Mouse (Mus musculus) embryonic fibroblast, embryonic 13.5 days (primary cell): ENCODE results near the gene Kcnma1. TPM values are rescaled to one million over a fixed set of nuclear protein-coding genes. Genes with fewer than 3 reads are reported as not detected.
A peak's percentile ranks its signal among the peaks of the same experiment; 100 is the strongest.

Experiments
- H3K27ac ChIP-seq: 2 replicates; pipeline ENCODE4 v1.5.1; 2012; ENCODE audit warnings: low read length, control low read depth, inconsistent platforms; ENCODE audit not compliant: insufficient read depth
- H3K4me1 ChIP-seq: 2 replicates; pipeline ENCODE4 v1.6.1; 2011; ENCODE audit warnings: low read length; ENCODE audit not compliant: control insufficient read depth, insufficient read depth
- H3K4me3 ChIP-seq: 2 replicates; pipeline ENCODE4 v1.5.1; 2011; ENCODE audit warnings: mild to moderate bottlenecking, control low read depth, low read length; ENCODE audit not compliant: insufficient read depth
- CTCF ChIP-seq: IDR thresholded peaks from 2 replicates; pipeline ENCODE4 v1.5.1; 2011; ENCODE audit warnings: mild to moderate bottlenecking, control low read depth, low read length, moderate library complexity, borderline replicate concordance; ENCODE audit not compliant: insufficient read depth
- POLR2A ChIP-seq: IDR thresholded peaks from 2 replicates; pipeline ENCODE4 v1.6.1; 2011; ENCODE audit warnings: low read depth, mild to moderate bottlenecking, control low read depth, low read length, moderate library complexity
- polyA plus RNA-seq: library from polyadenylated mRNA; stranded (reverse); fragments of >200 nt; gene quantifications from 2 replicates; pipeline ENCODE4 v1.2.4, GENCODE M21; 2011; ENCODE audit warnings: low read depth; ENCODE audit not compliant: missing spikeins, insufficient read length

Gene Kcnma1
- polyA plus RNA-seq, 1 experiment: 5.9 TPM

DNA sequence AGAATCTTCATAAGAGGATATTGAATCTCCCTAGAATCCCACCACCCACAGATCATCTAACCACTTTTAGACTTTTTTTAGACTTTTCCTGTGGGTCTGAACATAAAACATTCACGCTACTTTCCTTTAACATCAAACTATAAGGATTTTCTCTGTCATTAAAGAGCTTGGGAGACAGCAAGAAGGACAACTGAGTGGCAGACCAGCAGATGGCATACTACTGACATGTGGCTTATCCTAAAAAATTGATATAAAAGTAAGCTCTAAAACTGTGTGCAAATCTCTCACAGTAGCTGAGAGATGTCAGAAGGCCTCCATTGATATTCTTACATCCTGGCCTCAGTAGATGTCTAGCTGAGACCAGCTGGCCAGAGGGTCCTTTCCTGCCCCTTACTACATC is 4.3 kb downstream of the Kcnma1 start:
- H3K27ac ChIP-seq: no peak overlapping the region

DNA sequence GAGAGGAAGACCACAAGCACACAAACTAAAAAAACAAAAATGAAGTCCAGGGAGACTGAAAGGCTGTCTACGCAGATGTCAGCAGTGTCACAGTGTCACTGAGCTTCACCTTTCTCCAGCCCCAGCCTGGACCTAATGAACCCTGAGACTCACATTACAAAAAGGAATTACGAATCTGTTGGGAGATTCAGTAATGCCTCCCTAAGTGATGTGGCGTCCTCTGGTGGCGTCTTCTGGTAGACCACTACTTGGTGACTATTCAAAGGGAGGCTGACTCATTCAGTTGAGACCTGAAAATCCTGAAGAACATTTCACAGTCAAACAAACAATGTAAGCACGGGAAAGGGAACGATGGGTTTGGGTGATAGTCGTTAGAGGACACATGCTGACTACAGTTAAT is 6.0 kb downstream of the Kcnma1 start:
- Histone ChIP-seq H3K27ac (no peak overlapping the region), H3K4me1 (no peaks in the 10 kb centered on the region), H3K4me3 (no peak overlapping the region)
- TF ChIP-seq POLR2A (no peak), CTCF (peak; percentile 64; the same call in 1 of the 2 replicates)

More for the DNA sequence above, 4.3 kb downstream of the Kcnma1 start:
- Histone ChIP-seq H3K4me1 (no peaks in the 10 kb centered on the region), H3K4me3 (no peak overlapping the region)
- TF ChIP-seq POLR2A (no peak), CTCF (no peak)

DNA sequence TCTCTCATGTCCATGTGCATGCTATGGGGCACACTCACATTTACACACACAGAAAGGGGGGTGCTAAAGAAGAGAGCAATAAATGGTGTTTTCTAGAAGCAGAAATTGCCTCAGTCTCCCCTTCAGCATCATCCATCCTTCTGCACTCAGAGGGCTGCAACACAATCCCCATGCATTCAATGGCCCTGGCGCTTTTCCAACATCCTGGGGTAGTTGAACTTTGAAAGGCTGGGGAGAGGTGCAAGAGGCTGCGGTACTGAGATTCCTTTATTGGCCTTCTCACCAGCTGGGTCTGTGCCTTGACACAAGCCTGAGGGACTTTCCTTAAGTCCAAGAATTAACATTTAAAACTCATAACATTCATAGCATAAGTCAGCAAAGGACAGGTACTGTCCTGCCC is 8.0 kb downstream of the Kcnma1 start:
- no peak for TF ChIP-seq POLR2A
- TF ChIP-seq CTCF: no peak
- Histone ChIP-seq H3K4me1 (no peaks in the 10 kb centered on the region), H3K27ac (no peak overlapping the region)

DNA sequence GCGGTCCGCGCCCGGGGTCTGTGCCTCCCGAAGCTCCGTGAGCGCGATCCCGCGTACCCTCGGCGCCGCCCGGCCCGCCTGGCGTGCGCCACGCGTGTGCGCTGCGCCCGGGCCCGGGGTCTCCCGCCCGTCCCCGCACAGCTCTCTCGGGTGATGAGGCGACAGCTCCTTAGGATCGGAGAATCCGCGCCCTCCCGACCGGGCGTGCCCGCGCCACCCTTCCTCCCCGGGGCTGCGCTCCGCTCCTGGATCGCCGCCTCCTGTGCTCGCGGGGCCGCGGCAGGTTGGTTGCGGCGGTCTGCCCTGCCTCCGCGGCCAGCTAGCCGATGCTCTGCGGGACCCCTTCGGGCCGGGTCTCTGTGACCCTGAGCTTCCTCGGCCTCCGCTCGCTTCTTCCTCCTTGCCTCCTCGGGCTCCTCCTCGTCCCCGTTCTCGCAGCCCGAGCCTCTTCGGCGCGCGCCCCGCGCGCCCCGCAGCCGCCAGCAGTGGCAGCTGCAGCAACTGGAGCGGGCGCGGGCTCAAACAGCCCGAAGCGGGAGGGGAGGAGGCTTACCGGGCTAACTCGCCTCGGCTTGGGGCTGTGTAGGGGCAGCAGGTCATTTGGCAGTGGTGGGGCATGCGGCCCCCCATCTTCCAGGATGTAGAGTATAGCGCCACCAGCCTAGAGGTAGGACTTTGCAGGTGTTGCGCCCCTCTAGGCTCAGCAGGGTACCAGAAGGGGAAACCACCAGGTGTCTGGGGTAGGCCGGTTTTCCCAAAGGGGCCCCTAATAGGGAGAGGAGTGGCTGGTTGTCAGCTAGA is 9.6 kb downstream of the Kcnma1 start:
- Histone ChIP-seq H3K27ac (no peak overlapping the region), H3K4me1 (no peaks in the 10 kb centered on the region), H3K4me3 (peak overlapping the region; percentile 38)
- TF ChIP-seq POLR2A (no peak), CTCF (no peak)

More for the DNA sequence above, 8.0 kb downstream of the Kcnma1 start:
- no peak overlapping the region for H3K4me3 ChIP-seq

DNA sequence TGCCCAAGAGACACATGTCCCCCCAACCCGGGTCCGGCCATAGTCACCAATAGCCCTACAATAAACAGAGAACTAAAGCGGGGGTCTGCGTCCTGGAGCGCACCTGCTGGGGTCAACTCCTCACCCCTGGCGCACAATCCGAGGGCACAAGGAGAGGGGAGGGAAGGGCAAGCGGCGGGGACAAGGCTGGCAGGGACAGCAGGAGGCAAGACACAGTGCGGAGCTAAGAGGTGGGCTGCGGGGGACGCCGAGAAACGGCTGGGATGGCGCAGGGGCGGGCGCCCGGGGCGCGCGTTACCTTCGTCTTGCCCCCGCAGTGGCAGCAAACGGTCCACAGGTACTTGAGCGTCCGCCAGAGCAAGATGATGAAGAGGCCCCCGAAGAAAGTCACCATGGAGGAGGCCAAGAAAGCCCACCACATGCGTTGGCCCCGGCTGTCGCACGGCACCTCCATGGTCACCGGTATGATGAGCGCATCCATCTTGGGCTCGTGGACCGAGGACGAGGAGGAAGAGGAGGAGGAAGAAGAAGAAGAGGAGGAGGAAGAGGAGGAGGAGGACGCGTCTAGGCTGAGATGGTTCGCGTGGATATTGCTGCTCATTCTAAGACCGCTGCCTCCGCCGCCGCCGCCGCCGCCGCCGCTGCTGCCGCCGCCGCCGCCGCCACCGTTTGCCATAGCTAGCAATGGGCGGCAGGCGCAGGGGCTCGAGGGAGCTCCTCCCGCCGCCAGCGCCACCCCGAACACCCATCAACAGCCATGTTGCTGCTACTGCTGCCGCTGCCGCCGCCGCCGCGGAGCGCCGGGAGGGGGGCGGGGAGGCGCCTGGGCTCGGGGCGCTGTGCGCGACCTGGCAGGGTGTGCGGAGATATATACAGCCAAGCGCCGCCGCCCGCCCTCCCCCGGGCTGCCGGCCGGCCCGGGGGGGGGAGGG is 10.6 kb downstream of the Kcnma1 start:
- Histone ChIP-seq H3K27ac (no peak overlapping the region), H3K4me3 (peak overlapping the region; percentile 38), H3K4me1 (no peaks in the 10 kb centered on the region)
- no peak for TF ChIP-seq POLR2A
- TF ChIP-seq CTCF: no peak

DNA sequence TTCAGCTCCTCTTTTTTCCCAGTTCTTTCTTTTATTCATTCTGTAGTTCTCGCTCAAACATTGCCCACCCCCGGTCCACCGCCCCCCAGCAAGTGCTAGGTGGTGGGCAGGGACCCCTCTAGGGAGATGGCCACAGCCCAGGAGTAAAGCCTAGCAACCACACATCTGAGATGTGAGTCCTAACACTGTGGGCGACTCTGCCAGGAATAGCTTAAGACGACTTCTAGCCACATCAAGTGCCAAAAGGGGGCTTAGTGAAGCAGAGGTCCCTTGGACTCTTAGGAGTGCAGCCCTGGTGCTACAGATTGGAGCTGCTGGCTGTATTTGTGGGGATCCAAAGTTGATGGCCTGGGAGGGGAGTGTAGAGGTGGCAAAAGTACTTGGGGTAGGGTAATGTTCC is 11.6 kb downstream of the Kcnma1 start:
- Histone ChIP-seq H3K4me3 (no peak overlapping the region), H3K27ac (no peak overlapping the region), H3K4me1 (no peaks in the 10 kb centered on the region)
- TF ChIP-seq POLR2A (no peak), CTCF (no peak)

DNA sequence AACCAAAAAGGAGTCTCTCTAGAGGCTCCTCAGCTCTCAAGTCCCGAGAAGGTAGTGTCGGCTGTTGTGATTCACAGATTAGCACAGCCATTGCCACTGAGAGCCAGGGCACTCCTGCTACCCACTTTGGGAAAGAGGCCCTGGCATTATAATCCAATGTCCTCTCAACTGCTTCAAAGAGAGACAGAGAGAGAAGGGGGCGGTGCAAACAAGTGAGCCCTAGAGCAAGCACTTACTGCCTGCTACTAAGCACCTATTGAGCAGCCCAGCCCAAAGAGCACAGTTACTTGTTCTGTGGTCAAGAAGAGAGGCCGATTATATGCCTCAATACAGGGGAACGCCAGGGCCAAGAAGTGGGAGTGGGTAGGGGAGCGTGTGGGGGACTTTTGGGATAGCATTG is 16.4 kb downstream of the Kcnma1 start:
- H3K4me3 ChIP-seq: no peak overlapping the region
- TF ChIP-seq CTCF (no peak), POLR2A (no peak)
- no peak overlapping the region for H3K27ac ChIP-seq
- H3K4me1 ChIP-seq: no peaks in the 10 kb centered on the region

DNA sequence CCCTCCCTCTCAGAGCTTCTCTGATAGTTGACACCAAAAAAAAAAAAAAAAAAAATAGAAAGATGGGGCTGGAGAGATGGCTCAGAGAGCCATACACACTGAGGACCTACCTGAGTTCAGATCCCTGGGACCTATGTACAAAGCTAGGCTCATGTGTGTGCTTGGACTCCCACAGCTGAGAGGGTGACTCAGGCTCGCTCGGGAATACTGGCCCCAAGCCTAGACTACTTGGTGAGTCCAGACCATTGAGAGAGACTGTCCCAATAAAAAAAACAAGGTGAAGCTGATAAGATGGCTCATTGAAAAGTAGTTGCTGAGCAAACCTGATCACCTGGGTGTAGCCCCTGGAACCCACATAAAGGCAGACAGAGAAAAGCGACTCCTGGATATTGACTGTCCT is 18.5 kb downstream of the Kcnma1 start:
- Histone ChIP-seq H3K27ac (no peak overlapping the region), H3K4me3 (no peak overlapping the region), H3K4me1 (no peaks in the 10 kb centered on the region)
- no peak for TF ChIP-seq CTCF
- TF ChIP-seq POLR2A: no peak

DNA sequence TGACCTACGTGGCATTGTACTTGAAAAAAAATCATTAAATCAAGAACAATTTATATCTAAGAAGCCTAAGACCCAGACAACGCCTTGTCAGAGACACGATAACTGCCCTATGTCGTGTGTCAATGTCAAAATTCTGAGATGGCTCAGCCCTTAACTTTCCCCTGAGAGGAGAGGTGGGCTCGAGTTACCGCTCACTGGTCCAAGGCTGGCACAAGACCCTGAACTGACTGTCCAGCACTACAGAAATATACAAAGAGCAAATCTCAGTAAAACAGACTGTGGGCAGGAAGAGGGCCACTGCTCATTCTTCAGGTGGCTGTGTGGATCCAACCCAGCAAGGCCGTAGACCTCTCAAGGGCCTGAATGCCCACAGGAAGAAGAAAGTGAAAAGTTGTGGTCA is 23.4 kb downstream of the Kcnma1 start:
- H3K27ac ChIP-seq: no peak overlapping the region
- H3K4me1 ChIP-seq: no peaks in the 10 kb centered on the region
- H3K4me3 ChIP-seq: no peak overlapping the region
- TF ChIP-seq POLR2A: no peak
- no peak for TF ChIP-seq CTCF

DNA sequence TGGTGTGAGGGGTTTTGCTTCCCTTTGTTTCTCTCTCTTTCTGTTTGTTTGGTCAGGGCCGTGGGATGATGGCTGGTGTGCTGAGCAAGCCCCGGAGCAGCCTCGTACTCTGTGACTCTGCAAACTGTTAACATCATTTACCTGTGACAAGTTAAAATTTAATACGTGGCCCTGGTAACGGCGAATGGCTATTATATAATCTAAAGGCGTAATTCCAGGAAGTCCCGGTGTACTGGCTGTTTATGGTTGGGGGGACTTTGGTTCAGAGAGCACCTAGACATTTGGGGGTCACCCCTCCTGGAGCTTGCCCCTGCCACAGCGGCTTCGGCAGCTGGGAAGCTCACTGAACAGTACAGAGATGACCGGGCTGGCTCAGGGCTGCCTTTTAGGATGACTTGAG is 24.6 kb downstream of the Kcnma1 start:
- no peak overlapping the region for H3K4me3 ChIP-seq
- no peaks in the 10 kb centered on the region for H3K4me1 ChIP-seq
- no peak overlapping the region for H3K27ac ChIP-seq
- TF ChIP-seq CTCF: no peak
- no peak for TF ChIP-seq POLR2A
